Mouse (Mus musculus): ENCODE results near the gene Uvrag. TPM values are rescaled to one million over a fixed set of nuclear protein-coding genes. Genes with fewer than 3 reads are reported as not detected.

Uvrag gene
- 1 to 10 TPM; 2.8 to 9.3 TPM for polyA plus RNA-seq (2012; fragmentation: generic; extraction: Trizol)

DNA sequence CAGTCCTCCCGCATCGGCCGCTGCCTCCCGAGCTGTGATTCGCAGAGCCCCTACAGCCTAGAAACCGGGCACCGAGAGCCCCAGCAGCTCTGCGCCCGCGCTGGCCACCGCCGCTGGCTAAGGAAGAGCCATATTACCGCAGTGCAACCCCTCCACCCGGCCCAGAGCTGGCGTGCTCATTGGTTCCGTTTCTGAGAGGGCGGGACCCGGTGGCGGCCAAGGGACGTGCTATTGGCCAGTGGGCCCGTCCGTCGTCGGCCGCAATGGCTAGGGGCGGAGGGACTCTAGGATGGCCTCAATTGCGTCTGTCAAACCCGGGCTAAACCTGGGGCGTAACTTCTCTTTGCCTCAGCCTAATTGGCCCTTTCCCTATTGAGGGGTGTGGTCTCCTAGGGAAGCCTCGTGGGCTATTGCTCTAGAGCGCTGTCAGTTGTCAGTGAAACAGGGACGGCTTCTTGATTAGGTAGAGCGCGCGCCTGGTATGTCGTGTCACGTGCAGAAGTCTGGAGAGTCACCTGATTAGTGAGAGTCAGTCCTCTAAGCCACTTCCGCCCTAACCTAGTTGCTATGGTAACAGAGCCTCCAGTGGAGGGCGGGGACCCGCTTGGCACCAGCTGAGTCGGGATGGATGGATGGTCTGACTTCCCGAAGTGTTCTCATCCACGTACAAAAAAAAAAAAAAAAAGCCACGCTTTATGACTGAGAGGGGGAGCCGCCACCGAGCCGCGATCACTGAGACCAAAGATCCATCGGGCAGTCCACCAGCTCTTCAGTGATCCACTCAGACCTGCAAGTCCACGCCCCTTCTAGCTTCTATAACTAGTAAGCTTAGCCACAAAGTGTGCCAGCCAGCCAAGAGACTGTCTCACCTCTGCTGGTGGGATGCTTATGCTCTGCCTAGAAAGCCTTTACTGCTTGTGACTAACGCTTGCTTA, at the start of gene Uvrag:
Gene Uvrag (minus strand): TSS at position 158 of the 935 bp plus-strand sequence.

DNA sequence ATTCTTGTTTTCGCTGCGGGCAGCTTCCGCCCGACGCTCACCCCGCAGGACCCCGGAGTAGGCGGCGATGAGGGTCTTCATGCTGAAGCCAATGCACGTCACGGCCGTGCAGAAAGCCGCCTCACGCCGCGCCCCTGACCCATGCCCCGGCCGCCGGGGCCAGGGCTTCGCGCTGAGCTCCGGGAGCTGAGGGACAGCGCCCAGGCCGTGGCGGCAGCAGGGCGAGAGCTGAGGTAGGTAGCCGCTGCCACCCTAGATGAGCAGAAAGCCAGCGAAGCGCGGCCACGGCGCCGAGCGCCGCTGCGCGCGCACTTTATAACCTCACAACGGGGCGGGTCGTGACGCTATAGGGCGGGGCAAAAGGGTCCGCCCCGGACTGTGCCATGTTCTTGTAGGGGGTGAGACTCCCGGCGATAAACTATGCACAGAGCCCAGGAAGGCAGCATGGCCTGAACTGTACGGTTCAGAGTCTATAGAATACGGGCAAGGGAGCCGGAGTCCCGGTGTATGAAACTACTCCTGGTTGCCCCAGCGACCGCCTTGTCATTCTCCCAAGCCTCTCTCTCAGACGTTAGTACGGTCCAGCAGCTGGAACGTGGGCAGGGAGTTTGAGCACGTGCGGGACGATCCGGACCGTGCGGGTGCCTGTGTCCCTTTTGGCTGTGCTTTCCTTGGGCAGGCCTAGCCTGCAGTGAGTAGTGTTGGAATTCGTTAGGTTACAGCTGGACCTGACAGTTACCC, 41.7 kb upstream of the Uvrag start, which contains the start of gene Dgat2:
Gene Dgat2 (minus strand): TSS at position 288 of the 741 bp plus-strand sequence.

Other genes starting within 250 kb of the Uvrag start
- gene Dgat2, start 41.6 kb upstream of the Uvrag start, polyA plus RNA-seq (2012; fragmentation: generic; extraction: Trizol), result 1 to 10 TPM; 1.2 to 4.2 TPM
- gene Mogat2, start 97.5 kb upstream of the Uvrag start, polyA plus RNA-seq (2012; fragmentation: generic; extraction: Trizol), result under 1 TPM; 0.57 to 0.89 TPM
- gene Map6, start 126.3 kb upstream of the Uvrag start, polyA plus RNA-seq (2012; fragmentation: generic; extraction: Trizol), result 10 to 100 TPM; 37.9 to 42.3 TPM
- gene Serpinh1, start 212.1 kb upstream of the Uvrag start, polyA plus RNA-seq (2012; fragmentation: generic; extraction: Trizol), result 1,000 to 10,000 TPM in 1 of 2 experiments, 100 to 1,000 TPM in 1; 299 to 1,092 TPM
- gene Gdpd5, start 240.3 kb upstream of the Uvrag start, polyA plus RNA-seq (2012; fragmentation: generic; extraction: Trizol), result 10 to 100 TPM in 1 of 2 experiments, 1 to 10 TPM in 1; 8.4 to 14.2 TPM

Data from C3H10T1/2 (cell line).